Mouse (Mus musculus): ENCODE results near the gene Nlrc5. TPM values are rescaled to one million over a fixed set of nuclear protein-coding genes. Genes with fewer than 3 reads are reported as not detected.

The Nlrc5 gene
- total and polyA plus RNA-seq, 3 experiments, result 0.03 TPM; not detected in 2

- Histone ChIP-seq H3K27ac (ENCODE audit: control insufficient read depth, low read depth, low read length) (peak overlapping the region; percentile 74), H3K4me3 (ENCODE audit: control insufficient read depth in 1 of 2, insufficient read depth in 1 of 2, low read depth in 2 of 2, low read length in 2 of 2) (peak overlapping the region; percentile 67 to 74)
- TF ChIP-seq E2F4 (IDR thresholded peaks at IDR 0.05; ENCODE audit: borderline replicate concordance, low read depth, low read length), result no peak
- no peak for TF ChIP-seq GABPA (IDR thresholded peaks at IDR 0.05; ENCODE audit: low read depth, low read length)
- TF ChIP-seq JUND (IDR thresholded peaks at IDR 0.05; ENCODE audit: low read depth, low read length), result no peak
- no peak for TF ChIP-seq GATA1 (IDR thresholded peaks at IDR 0.05; ENCODE audit: low read depth, low read length)
- no peak for TF ChIP-seq MYB (IDR thresholded peaks at IDR 0.05; ENCODE audit: low read depth, low read length)
- no peak for TF ChIP-seq NELFE (IDR thresholded peaks at IDR 0.05; ENCODE audit: low read depth, low read length)
- no peak for TF ChIP-seq USF1 (IDR thresholded peaks at IDR 0.05; ENCODE audit: low read depth, low read length)
- no peak for TF ChIP-seq ZKSCAN1 (IDR thresholded peaks at IDR 0.05; ENCODE audit: low read depth, low read length)
- TF ChIP-seq CHD1 (IDR thresholded peaks at IDR 0.05; ENCODE audit: low read depth, low read length), result no peak
- no peak for TF ChIP-seq RCOR1 (IDR thresholded peaks at IDR 0.05; ENCODE audit: low read depth, low read length)
- TF ChIP-seq ZC3H11A (IDR thresholded peaks at IDR 0.05; ENCODE audit: low read depth, low read length), result no peak
- no peak for TF ChIP-seq MAX (IDR thresholded peaks at IDR 0.05; ENCODE audit: low read length)
- TF ChIP-seq MXI1 (IDR thresholded peaks at IDR 0.05; ENCODE audit: low read depth, low read length), result no peak
- no peak for TF ChIP-seq SMC3 (IDR thresholded peaks at IDR 0.05; ENCODE audit: low read depth, low read length)
- TF ChIP-seq POLR2AphosphoS5 (IDR thresholded peaks at IDR 0.05; ENCODE audit: borderline replicate concordance, low read depth, low read length), result no peak
- TF ChIP-seq ZNF384 (IDR thresholded peaks at IDR 0.05; ENCODE audit: low read depth, low read length), result no peak
- TF ChIP-seq CTCF (IDR thresholded peaks at IDR 0.05 in 2 of 3, conservative IDR thresholded peaks at IDR 0.05 in 1 of 3; ENCODE audit: control insufficient read depth in 1 of 3, insufficient read depth in 1 of 3, low read depth in 2 of 3, low read length in 3 of 3, poor library complexity in 1 of 3, severe bottlenecking in 1 of 3), result no peak
- no peak for TF ChIP-seq KAT2A (conservative IDR thresholded peaks at IDR 0.05; ENCODE audit: low read depth, low read length)
- TF ChIP-seq TCF12 (IDR thresholded peaks at IDR 0.05; ENCODE audit: low read depth, low read length), result no peak
- TF ChIP-seq USF2 (IDR thresholded peaks at IDR 0.05; ENCODE audit: borderline replicate concordance in 1 of 2, insufficient read depth in 1 of 2, low read depth in 1 of 2, low read length in 2 of 2), result no peak
Measured at GRCm38 (mm10) chr8:94385506-94386213, 48.5 kb upstream of the Nlrc5 start.

More at GRCm38 (mm10) chr8:94385506-94386213, 48.5 kb upstream of the Nlrc5 start:
- Histone ChIP-seq H3K36me3 (ENCODE audit: control insufficient read depth in 1 of 2, insufficient read depth in 2 of 2, low read length in 2 of 2) (peaks cover 22 to 38% of the 10 kb centered on the region in 2 experiments), H3K9ac (ENCODE audit: control insufficient read depth, low read depth, low read length, poor library complexity, severe bottlenecking) (peak overlapping the region; percentile 96), H3K4me1 (ENCODE audit: control insufficient read depth in 1 of 2, insufficient read depth in 2 of 2, low read length in 2 of 2) (peaks cover 13 to 25% of the 10 kb centered on the region in 2 experiments), H3K9me3 (replicated peaks; ENCODE audit: insufficient read depth, low read length) (no peaks in the 10 kb centered on the region), H3K79me2 (ENCODE audit: control insufficient read depth, insufficient read depth, low read length, poor library complexity) (peaks cover 34% of the 10 kb centered on the region), H3K27me3 (ENCODE audit: control insufficient read depth in 1 of 2, insufficient read depth in 2 of 2, low read length in 2 of 2) (no peaks in the 10 kb centered on the region)
- DNase-seq (ENCODE audit: low read depth, low spot score), result no peak
